ENCODE assay signal across 8 mouse cellular contexts in genomic region chr3:52105156-52105555, GRCm38 (mm10). TPM values are rescaled to one million over a fixed set of nuclear protein-coding genes. Genes with fewer than 3 reads are reported as not detected.
DNase-seq lines count a peak whose midpoint lies in the region; ATAC-seq and TF ChIP-seq lines count a peak whose summit lies in the region.

No protein-coding gene starts in this region.

- peaks cover 10% of the 10 kb centered on the region for H3K4me1 ChIP-seq in hindbrain, embryonic 13.5 days (replicated peaks)
- peaks cover 9% of the 10 kb centered on the region for H3K4me1 ChIP-seq in liver, postnatal 0 days (ENCODE audit: insufficient read depth)
- H3K4me1 ChIP-seq in stomach, postnatal 0 days (replicated peaks; ENCODE audit: control insufficient read depth, insufficient read depth), result no peaks in the 10 kb centered on the region

- peak overlapping the region; percentile 99 for H3K27ac ChIP-seq in hindbrain, embryonic 13.5 days
- peak overlapping the region; percentile 99 for H3K27ac ChIP-seq in liver, postnatal 0 days (ENCODE audit: low read depth)
- H3K27ac ChIP-seq in stomach, postnatal 0 days (replicated peaks), result peak overlapping the region; percentile 99

- ATAC-seq in hindbrain, embryonic 13.5 days (ENCODE audit: low FRiP score), result no peak
- peak; percentile 28 for ATAC-seq in liver, postnatal 0 days
- no peak for ATAC-seq in stomach, postnatal 0 days (ENCODE audit: low FRiP score, low TSS enrichment)

- peak overlapping the region; percentile 98 for H3K9ac ChIP-seq in hindbrain, embryonic 13.5 days
- H3K9ac ChIP-seq in liver, postnatal 0 days (replicated peaks), result peak overlapping the region; percentile 79
- H3K9ac ChIP-seq in stomach, postnatal 0 days (ENCODE audit: low read length), result peak overlapping the region; percentile 87

- 0% methylated on average over 6 of the region's 20 CpGs for WGBS in hindbrain, embryonic 13.5 days
- WGBS in liver, postnatal 0 days (ENCODE audit: insufficient replicate concordance), result 0% methylated on average over 18 of the region's 20 CpGs
- 1% methylated on average over 18 of the region's 20 CpGs for WGBS in stomach, postnatal 0 days

- TF ChIP-seq CTCF in liver, postnatal 0 days (IDR thresholded peaks at IDR 0.05; ENCODE audit: low read depth), result no peak
- no peak; the same call in 1 of the 2 replicates for TF ChIP-seq CTCF in stomach, postnatal 0 days (IDR thresholded peaks at IDR 0.05; ENCODE audit: low read depth)

- H3K9me3 ChIP-seq in hindbrain, embryonic 13.5 days, result no peaks in the 10 kb centered on the region
- H3K9me3 ChIP-seq in liver, postnatal 0 days (ENCODE audit: low read length), result no peaks in the 10 kb centered on the region
- H3K9me3 ChIP-seq in stomach, postnatal 0 days (ENCODE audit: control insufficient read depth, low read length), result no peaks in the 10 kb centered on the region

- TF ChIP-seq EP300 in liver, postnatal 0 days (IDR thresholded peaks at IDR 0.05; ENCODE audit: low read depth), result no peak
- TF ChIP-seq EP300 in stomach, postnatal 0 days (optimal IDR thresholded peaks at IDR 0.05), result no peak

- peak; percentile 95 for DNase-seq in heart, adult 11 months
- no peak for DNase-seq in heart, adult 18-20 months
- DNase-seq in thymus, postnatal 14 days, result peak; percentile 68
- no peak for DNase-seq in thymus, postnatal 25 days
- DNase-seq in liver, postnatal 0 days, result no peak
- no peak for DNase-seq in stomach, postnatal 0 days (ENCODE audit: low spot score)
- no peak for DNase-seq in Muller cell, postnatal 12 days (ENCODE audit: inconsistent ontology term)

- H3K27me3 ChIP-seq in hindbrain, embryonic 13.5 days, result no peaks in the 10 kb centered on the region
- no peaks in the 10 kb centered on the region for H3K27me3 ChIP-seq in liver, postnatal 0 days (ENCODE audit: insufficient read depth, low read length)
- H3K27me3 ChIP-seq in stomach, postnatal 0 days (ENCODE audit: control insufficient read depth, insufficient read depth, low read length), result no peaks in the 10 kb centered on the region

- no peaks in the 10 kb centered on the region for H3K36me3 ChIP-seq in hindbrain, embryonic 13.5 days
- no peaks in the 10 kb centered on the region for H3K36me3 ChIP-seq in liver, postnatal 0 days (replicated peaks; ENCODE audit: insufficient read depth, low read length)
- no peaks in the 10 kb centered on the region for H3K36me3 ChIP-seq in stomach, postnatal 0 days (ENCODE audit: control insufficient read depth, insufficient read depth, low read length)

- H3K4me3 ChIP-seq in hindbrain, embryonic 13.5 days, result peak overlapping the region; percentile 82
- H3K4me3 ChIP-seq in liver, postnatal 0 days (ENCODE audit: low read depth, low read length), result peak overlapping the region; percentile 82
- peak overlapping the region; percentile 84 for H3K4me3 ChIP-seq in stomach, postnatal 0 days (ENCODE audit: low read depth, low read length)

- H3K4me2 ChIP-seq in hindbrain, embryonic 13.5 days, result peak overlapping the region; percentile 83
- peak overlapping the region; percentile 99 for H3K4me2 ChIP-seq in liver, postnatal 0 days (ENCODE audit: low read depth, low read length)
- peak overlapping the region; percentile 89 for H3K4me2 ChIP-seq in stomach, postnatal 0 days (replicated peaks; ENCODE audit: low read depth)

RNA-seq across cellular contexts. Expression of gene Maml3, which starts 0.3 kb away (rescaled TPM):
- 1 to 10 TPM; 2.3 to 2.9 TPM for total RNA-seq in heart, adult 18-20 months (2021)
- 8.2 TPM in 2 replicates for polyA plus RNA-seq in hindbrain, embryonic 13.5 days (2015; fragmentation: Nextera tagmentation; extraction: Ambion mirVana)
- 0.64 and 0.65 TPM in 2 replicates for polyA plus RNA-seq in liver, postnatal 0 days (2015; fragmentation: Nextera tagmentation; extraction: Ambion mirVana)
- polyA plus RNA-seq in stomach, postnatal 0 days (2015; fragmentation: Nextera tagmentation; extraction: Ambion mirVana), result 2.8 and 2.9 TPM in 2 replicates

Comparison
In these comparisons a context has a peak if more than half of its experiments do, and no peak if none do; other contexts are left out.
1. DNase-seq: peak in heart, adult 11 months (single experiment) and thymus, postnatal 14 days (single experiment); none in heart, adult 18-20 months (0 of 2), thymus, postnatal 25 days (single experiment), liver, postnatal 0 days (single experiment), stomach, postnatal 0 days (single experiment) and Muller cell, postnatal 12 days (single experiment).
2. Peak in every context shown above with its lines, with median percentiles within 50 percentile points of each other: H3K27ac ChIP-seq, H3K4me2 ChIP-seq, H3K4me3 ChIP-seq and H3K9ac ChIP-seq.